Mouse (Mus musculus) leukemia stem cell, adult 10-12 weeks (primary cell): Measurements from ENCODE around the gene Kctd20. TPM values are rescaled to one million over a fixed set of nuclear protein-coding genes. Genes with fewer than 3 reads are reported as not detected.

Experiments used
- polyA plus RNA-seq: library from polyadenylated mRNA; stranded (reverse); fragments of >175 nt; gene quantifications from 2 replicates; pipeline ENCODE4 v1.2.3, GENCODE M21; 2012; ENCODE audit warnings: low replicate concordance

Gene Kctd20
- 78.2 and 93.8 TPM in 2 replicates for polyA plus RNA-seq

DNA sequence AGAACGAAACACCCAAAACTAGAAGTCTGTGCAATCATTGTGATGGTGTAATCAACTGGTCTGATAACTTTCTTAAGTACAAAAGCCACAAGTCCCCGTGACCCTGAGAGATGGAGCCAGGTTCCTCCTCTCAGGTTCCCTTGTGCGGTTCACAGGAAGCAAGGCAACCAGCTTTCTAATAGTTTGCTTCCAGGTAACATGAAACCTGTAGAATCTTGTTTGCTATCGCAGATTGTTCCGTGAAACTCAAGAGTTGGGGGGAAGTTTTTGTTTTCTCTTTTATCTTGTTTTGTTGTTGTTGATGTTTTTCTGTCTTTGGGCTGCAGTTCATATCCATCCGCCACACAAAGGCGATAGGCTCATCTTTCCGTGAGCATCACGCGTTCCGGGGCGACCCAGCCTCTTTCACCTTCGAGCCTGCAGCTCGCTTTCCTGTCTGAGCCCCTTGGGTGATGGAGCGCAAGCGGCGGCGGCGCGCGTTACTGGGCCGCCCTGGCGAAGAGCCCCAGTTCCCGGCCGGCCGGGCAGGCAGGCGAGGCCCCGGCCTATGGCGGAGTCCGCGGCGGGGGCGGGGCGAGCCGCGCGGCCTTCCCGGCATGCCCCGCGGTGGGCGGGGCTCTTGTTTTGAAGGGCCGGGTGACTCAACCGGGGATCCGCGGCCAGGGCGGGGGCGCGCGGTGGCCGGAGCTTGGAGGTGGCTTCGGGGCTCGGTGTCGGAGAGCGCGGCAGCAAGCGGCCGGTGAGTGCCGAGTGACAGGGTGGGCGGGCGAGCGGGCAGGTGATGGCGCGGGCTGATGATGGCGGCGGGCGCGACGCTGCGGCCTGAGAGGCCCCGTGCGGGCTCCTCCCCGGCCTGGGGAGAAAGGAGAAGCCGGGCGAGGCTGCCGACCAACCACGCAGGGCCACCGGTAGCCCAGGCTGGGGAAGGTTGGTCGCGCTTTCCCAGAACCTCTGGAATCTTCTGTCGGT lies at the start of gene Kctd20:
TSS of gene Kctd20 (plus strand) at position 120 of the 969 bp plus-strand sequence.

DNA sequence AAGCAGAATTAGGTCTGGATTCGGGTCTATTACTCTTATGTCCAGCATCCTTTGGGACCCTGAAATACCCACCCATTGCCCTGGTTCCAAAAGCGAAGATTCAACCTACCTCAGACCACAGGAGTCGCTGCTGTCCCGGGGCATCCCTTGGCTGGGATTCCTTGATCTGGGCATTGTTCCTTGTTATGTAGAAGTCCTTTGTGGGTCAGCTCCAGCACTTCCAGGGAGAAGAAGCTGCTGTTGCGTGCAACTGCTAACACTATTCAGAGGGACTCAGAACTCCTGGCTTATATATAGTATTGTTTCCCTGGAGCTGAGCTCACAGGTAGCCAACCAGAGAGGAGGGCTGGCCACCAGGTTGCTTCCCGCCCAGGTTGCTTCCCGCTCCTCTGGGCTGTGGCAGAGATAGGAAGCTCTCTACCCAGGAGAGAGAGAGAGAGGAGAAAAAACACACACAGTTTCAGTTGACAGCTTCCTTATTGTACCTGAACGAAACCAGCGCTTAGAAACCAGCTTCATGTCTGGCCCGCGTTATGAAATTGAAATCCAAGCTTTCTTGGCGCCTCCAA lies 36.6 kb upstream of the Kctd20 start, which contains the start of gene 4930539E08Rik:
TSS of gene 4930539E08Rik (minus strand) at position 265 of the 569 bp plus-strand sequence.

DNA sequence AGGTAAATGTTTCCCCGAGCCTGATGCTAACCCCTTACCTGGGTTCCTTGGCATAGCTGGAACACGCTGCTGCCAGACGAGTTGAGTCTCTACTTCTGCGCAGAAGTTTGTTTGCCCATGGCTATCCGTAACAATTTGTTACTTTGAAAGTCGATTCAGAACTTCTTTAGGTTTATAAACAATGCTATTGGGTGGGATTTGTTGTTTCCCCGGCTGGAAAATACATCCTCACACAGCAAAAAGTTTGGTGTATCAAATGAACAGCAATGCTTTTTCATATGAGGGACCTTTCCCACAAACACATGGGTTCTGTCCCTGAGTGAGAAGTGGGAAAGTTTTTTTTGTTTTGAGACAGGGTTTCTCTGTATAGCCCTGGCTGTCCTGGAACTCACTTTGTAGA lies 8.0 kb upstream of the Kctd20 start, which contains the start of gene Pxt1:
TSS of gene Pxt1 (minus strand) at position 101 of the 400 bp plus-strand sequence.

DNA sequence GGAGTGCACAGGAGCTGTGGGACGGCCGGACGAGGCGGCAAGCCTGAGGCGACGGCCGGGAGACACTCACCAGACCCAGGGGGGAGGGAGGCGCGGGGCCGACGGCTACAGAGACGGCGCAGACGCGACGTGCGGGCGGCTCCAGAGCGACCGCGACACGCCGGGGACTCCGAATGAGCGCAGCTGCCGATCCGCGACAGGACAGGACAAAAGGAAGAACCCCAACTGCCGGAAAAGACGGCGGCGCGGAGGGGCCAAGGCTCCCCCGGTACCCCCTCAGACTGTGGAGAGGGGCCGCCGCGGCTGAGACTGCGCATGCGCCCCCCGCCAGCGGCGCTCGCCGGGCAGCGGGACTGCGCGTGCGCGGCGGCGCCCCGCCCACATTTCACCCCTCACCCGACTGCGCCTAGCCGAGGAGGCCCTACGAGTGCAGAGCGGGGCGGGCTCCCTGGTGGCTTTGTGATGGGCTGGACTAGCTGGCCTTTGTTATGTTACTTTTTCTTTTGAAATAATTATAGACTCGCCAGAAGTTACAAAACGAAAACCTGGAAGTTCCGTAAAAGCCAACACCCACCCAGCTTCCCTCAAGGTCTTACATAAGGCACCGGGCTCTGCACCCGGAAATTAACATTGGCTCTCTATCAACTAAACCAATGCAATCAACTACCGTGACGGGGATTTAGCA lies 56.0 kb downstream of the Kctd20 start, which contains the start of gene Stk38:
TSS of gene Stk38 (minus strand) at position 355 of the 685 bp plus-strand sequence.

Other genes starting within 250 kb of the Kctd20 start
- not detected in 2 replicates for gene AC170998.1, start 225.9 kb upstream of the Kctd20 start, polyA plus RNA-seq
- 0.45 TPM in 1 of 2 replicates, not detected in the other for gene Mapk13, start 182.7 kb upstream of the Kctd20 start, polyA plus RNA-seq
- gene Brpf3, start 150.9 kb upstream of the Kctd20 start, polyA plus RNA-seq = 90.8 and 145 TPM in 2 replicates
- not detected in 2 replicates for gene Pnpla1, start 93.5 kb upstream of the Kctd20 start, polyA plus RNA-seq
- 0.10 and 0.14 TPM in 2 replicates for gene 4930539E08Rik, start 36.6 kb upstream of the Kctd20 start, polyA plus RNA-seq
- 0.58 TPM in 1 of 2 replicates, not detected in the other for gene Pxt1, start 8.1 kb upstream of the Kctd20 start, polyA plus RNA-seq
- gene Stk38, start 56.0 kb downstream of the Kctd20 start, polyA plus RNA-seq = 121 and 156 TPM in 2 replicates
- gene Srsf3, start 80.7 kb downstream of the Kctd20 start, polyA plus RNA-seq = 16.8 and 279 TPM in 2 replicates
- gene Cdkn1a, start 139.0 kb downstream of the Kctd20 start, polyA plus RNA-seq = 35.1 and 66.5 TPM in 2 replicates
- 0.69 and 1.7 TPM in 2 replicates for gene Rab44, start 162.2 kb downstream of the Kctd20 start, polyA plus RNA-seq